Mouse (Mus musculus): ENCODE measurements around the gene Wfdc13. TPM values are rescaled to one million over a fixed set of nuclear protein-coding genes. Genes with fewer than 3 reads are reported as not detected.

Wfdc13 gene
- 0.04 TPM for polyA plus RNA-seq (2012; fragmentation: generic; extraction: Trizol)

DNA sequence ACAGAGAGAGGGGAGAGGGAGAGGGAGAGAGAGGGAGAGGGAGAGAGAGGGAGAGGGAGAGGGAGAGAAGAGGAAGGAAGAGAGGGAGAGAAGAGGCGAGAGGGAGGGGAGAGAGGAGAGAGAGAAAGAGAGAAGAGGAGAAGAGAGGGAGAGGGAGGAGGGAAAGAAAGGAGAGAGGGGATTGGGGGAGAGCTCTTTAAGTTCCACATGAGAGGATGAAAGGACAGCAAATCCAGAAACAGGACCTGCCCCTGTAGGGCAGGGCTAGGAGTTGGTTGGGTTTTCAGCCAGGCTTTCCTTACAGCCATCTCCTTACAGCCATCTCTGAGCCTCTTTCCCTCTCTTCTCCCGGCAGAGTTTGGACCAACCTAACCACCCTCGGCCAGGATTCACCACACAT, at the start of gene Wfdc13:
Gene Wfdc13, plus strand, starts transcription at position 301 of the 400 bp plus-strand sequence.
- Histone ChIP-seq H3ac (ENCODE audit: control insufficient read depth, insufficient read length) (no peak within 1 kb of the TSS), H3K27me3 (ENCODE audit: control insufficient read depth, insufficient read depth, insufficient read length) (peaks cover 44% of the 10 kb centered on the region), H3K79me2 (ENCODE audit: control insufficient read depth, insufficient read depth) (no peaks in the 10 kb centered on the region), H3K36me3 (ENCODE audit: control insufficient read depth, insufficient read depth) (no peaks in the 10 kb centered on the region), H3K4me2 (ENCODE audit: low read depth) (no peak within 1 kb of the TSS), H3K4me3 (no peak within 1 kb of the TSS)
- TF ChIP-seq REST (IDR thresholded peaks at IDR 0.05; ENCODE audit: insufficient read depth, insufficient read length) (no peak), POLR2A (IDR thresholded peaks at IDR 0.05; ENCODE audit: insufficient read length, low read depth) (no peak), MYOG (IDR thresholded peaks at IDR 0.05; ENCODE audit: control insufficient read depth in 1 of 3, insufficient read depth in 1 of 3, insufficient read length in 2 of 3, low read depth in 2 of 3) (no peak), USF1 (IDR thresholded peaks at IDR 0.05; ENCODE audit: low read depth) (no peak), MYOD1 (IDR thresholded peaks at IDR 0.05; ENCODE audit: control insufficient read depth in 1 of 3, insufficient read length in 2 of 3, low read depth in 2 of 3) (no peak), SRF (IDR thresholded peaks at IDR 0.05; ENCODE audit: control insufficient read depth, insufficient read length, low read depth) (no peak), TCF12 (IDR thresholded peaks at IDR 0.05; ENCODE audit: insufficient read depth, poor library complexity, severe bottlenecking) (no peak)

DNA sequence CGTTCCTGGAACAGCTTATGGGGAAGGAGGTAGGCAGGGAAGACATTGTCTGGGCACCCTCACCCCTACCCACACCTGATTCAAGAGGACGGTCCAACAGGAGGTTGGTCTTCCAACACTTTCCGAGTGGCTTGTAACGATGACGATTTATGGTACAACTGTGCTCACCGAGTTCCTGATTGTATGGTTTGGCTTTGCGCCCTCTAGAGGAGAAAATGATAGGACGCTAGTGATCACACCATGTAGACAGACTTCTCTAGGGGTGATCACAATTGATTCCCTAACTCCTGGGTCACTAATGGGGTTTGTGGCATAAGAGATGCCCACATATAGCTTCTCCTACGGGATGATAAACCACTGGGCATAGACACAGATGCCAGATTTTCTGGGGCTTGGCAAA, 49.6 kb upstream of the Wfdc13 start:
- Histone ChIP-seq H3K79me2 (ENCODE audit: control insufficient read depth, insufficient read depth) (no peaks in the 10 kb centered on the region), H3ac (ENCODE audit: control insufficient read depth, insufficient read length) (no peak overlapping the region), H3K4me2 (ENCODE audit: low read depth) (no peak overlapping the region), H3K27me3 (ENCODE audit: control insufficient read depth, insufficient read depth, insufficient read length) (peaks cover 5% of the 10 kb centered on the region), H3K36me3 (ENCODE audit: control insufficient read depth, insufficient read depth) (no peaks in the 10 kb centered on the region), H3K4me3 (no peak overlapping the region)
- TF ChIP-seq E2F4 (IDR thresholded peaks at IDR 0.05; ENCODE audit: insufficient read depth) (no peak), MYOG (IDR thresholded peaks at IDR 0.05; ENCODE audit: control insufficient read depth in 1 of 3, insufficient read depth in 1 of 3, insufficient read length in 2 of 3, low read depth in 2 of 3) (no peak), SRF (IDR thresholded peaks at IDR 0.05; ENCODE audit: control insufficient read depth, insufficient read length, low read depth) (no peak), POLR2A (IDR thresholded peaks at IDR 0.05; ENCODE audit: insufficient read length, low read depth) (no peak), TCF3 (IDR thresholded peaks at IDR 0.05; ENCODE audit: insufficient read length, low read depth) (no peak), TCF12 (IDR thresholded peaks at IDR 0.05; ENCODE audit: insufficient read depth, poor library complexity, severe bottlenecking) (no peak), POLR2AphosphoS2 (IDR thresholded peaks at IDR 0.05; ENCODE audit: insufficient read length, low read depth) (no peak), MYOD1 (IDR thresholded peaks at IDR 0.05; ENCODE audit: control insufficient read depth in 1 of 3, insufficient read length in 2 of 3, low read depth in 2 of 3) (no peak), USF1 (IDR thresholded peaks at IDR 0.05; ENCODE audit: low read depth) (no peak), REST (IDR thresholded peaks at IDR 0.05; ENCODE audit: insufficient read depth, insufficient read length) (no peak), MAX (IDR thresholded peaks at IDR 0.05; ENCODE audit: low read depth) (no peak), CEBPB (IDR thresholded peaks at IDR 0.05; ENCODE audit: insufficient read depth, poor library complexity, severe bottlenecking) (no peak)

DNA sequence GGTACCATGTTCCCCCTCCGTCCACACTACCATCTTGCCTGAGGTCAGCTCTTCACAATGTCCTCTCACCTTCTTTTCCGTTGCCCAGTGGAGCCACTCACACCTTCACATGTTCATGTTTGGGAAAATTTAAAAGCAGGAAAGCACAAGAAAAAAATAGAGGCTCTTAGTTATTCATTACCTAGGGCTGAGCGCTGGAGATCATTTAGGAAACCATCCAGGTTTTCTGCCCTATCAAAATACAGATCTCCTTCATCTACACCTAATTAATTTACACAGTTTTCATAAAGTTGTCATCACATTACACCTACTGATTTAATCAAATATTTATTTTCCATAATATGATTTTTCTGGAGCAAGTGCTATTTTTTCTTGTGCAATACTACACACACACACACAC, 46.2 kb upstream of the Wfdc13 start, which contains the start of gene Wfdc16:
Gene Wfdc16, minus strand, starts transcription at position 101 of the 400 bp plus-strand sequence.
- H3K4me3 ChIP-seq: no peak within 1 kb of the TSS
- no peaks in the 10 kb centered on the region for H3K36me3 ChIP-seq (ENCODE audit: control insufficient read depth, insufficient read depth)
- peaks cover 22% of the 10 kb centered on the region for H3K27me3 ChIP-seq (ENCODE audit: control insufficient read depth, insufficient read depth, insufficient read length)
- H3ac ChIP-seq (ENCODE audit: control insufficient read depth, insufficient read length): no peak within 1 kb of the TSS
- H3K79me2 ChIP-seq (ENCODE audit: control insufficient read depth, insufficient read depth): no peaks in the 10 kb centered on the region
- TF ChIP-seq TCF3 (IDR thresholded peaks at IDR 0.05; ENCODE audit: insufficient read length, low read depth) (no peak), USF1 (IDR thresholded peaks at IDR 0.05; ENCODE audit: low read depth) (no peak), MYOD1 (IDR thresholded peaks at IDR 0.05; ENCODE audit: control insufficient read depth in 1 of 3, insufficient read length in 2 of 3, low read depth in 2 of 3) (no peak), POLR2AphosphoS2 (IDR thresholded peaks at IDR 0.05; ENCODE audit: insufficient read length, low read depth) (no peak), MAX (IDR thresholded peaks at IDR 0.05; ENCODE audit: low read depth) (no peak), E2F4 (IDR thresholded peaks at IDR 0.05; ENCODE audit: insufficient read depth) (no peak)
- no peak within 1 kb of the TSS for H3K4me2 ChIP-seq (ENCODE audit: low read depth)

DNA sequence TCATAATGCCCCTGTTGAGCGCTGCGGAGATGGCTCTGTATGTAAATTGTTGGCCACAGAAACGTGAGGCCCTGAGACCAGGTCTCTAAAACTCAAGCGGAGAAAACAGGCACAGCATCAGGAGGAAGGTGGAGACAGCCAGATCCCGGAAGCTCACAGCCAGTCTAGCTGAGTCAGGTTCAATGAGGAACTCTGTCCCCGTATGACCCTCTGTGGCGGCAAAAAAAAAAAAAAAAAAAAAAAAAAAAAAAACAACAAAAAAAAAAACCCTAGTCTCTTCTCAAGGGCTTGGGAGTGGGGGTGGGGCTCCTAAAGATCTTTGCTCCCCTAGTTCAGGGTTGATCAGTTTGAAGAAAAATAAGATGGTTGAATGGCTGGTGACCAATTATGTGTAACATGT, 43.8 kb upstream of the Wfdc13 start:
- no peak overlapping the region for H3K4me2 ChIP-seq (ENCODE audit: low read depth)
- H3K79me2 ChIP-seq (ENCODE audit: control insufficient read depth, insufficient read depth): no peaks in the 10 kb centered on the region
- no peak overlapping the region for H3ac ChIP-seq (ENCODE audit: control insufficient read depth, insufficient read length)
- TF ChIP-seq TCF3 (IDR thresholded peaks at IDR 0.05; ENCODE audit: insufficient read length, low read depth): no peak
- TF ChIP-seq USF1 (IDR thresholded peaks at IDR 0.05; ENCODE audit: low read depth): no peak
- TF ChIP-seq E2F4 (IDR thresholded peaks at IDR 0.05; ENCODE audit: insufficient read depth): no peak
- no peak for TF ChIP-seq SRF (IDR thresholded peaks at IDR 0.05; ENCODE audit: control insufficient read depth, insufficient read length, low read depth)
- TF ChIP-seq REST (IDR thresholded peaks at IDR 0.05; ENCODE audit: insufficient read depth, insufficient read length): no peak
- TF ChIP-seq MYOG (IDR thresholded peaks at IDR 0.05; ENCODE audit: control insufficient read depth in 1 of 3, insufficient read depth in 1 of 3, insufficient read length in 2 of 3, low read depth in 2 of 3): no peak
- no peak for TF ChIP-seq MYOD1 (IDR thresholded peaks at IDR 0.05; ENCODE audit: control insufficient read depth in 1 of 3, insufficient read length in 2 of 3, low read depth in 2 of 3)
- TF ChIP-seq MAX (IDR thresholded peaks at IDR 0.05; ENCODE audit: low read depth): no peak
- no peak for TF ChIP-seq POLR2AphosphoS2 (IDR thresholded peaks at IDR 0.05; ENCODE audit: insufficient read length, low read depth)
- no peak for TF ChIP-seq CEBPB (IDR thresholded peaks at IDR 0.05; ENCODE audit: insufficient read depth, poor library complexity, severe bottlenecking)
- no peak for TF ChIP-seq TCF12 (IDR thresholded peaks at IDR 0.05; ENCODE audit: insufficient read depth, poor library complexity, severe bottlenecking)
- TF ChIP-seq POLR2A (IDR thresholded peaks at IDR 0.05; ENCODE audit: insufficient read length, low read depth): no peak
- H3K36me3 ChIP-seq (ENCODE audit: control insufficient read depth, insufficient read depth): no peaks in the 10 kb centered on the region
- no peak overlapping the region for H3K4me3 ChIP-seq
- H3K27me3 ChIP-seq (ENCODE audit: control insufficient read depth, insufficient read depth, insufficient read length): peaks cover 20% of the 10 kb centered on the region
